In the genomic region with DNA sequence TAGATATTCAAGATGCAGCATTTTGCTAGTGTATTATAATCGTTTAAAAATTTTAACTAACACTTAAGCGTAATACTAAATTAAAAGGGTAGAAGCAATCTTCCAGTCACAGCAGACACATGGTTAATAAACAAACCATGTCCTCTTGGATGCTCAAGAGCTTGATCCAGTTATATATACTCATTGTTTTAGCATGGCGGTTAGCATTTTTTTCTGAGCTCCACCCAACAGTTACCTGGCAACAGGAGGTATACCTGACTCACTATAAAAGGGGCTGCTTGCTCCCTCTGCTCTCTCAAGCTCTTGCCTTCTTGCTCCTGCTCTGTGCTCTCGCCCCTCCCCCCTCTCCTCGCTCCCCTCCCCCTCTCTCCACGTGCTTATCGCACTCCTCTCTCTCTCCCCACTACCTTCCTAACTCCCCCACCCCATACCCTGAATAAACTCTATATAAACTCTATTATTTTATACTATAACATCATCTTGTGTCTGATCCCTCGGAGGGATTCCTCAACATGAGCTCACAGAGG, we compare ENCODE assay signal across 20 mouse cellular contexts.
DNase-seq lines count a peak whose midpoint lies in the region; ATAC-seq lines count a peak whose summit lies in the region.
"Had no signal": no experiment of that assay in that cellular context is flagged by ENCODE, and none has a peak within 500 bp of the region (broad histone marks: within the 10 kb centered on the region; RNA-seq: fewer than 3 reads in every experiment).

No protein-coding gene starts in this region.

- H3K4me2 ChIP-seq in hindbrain, embryonic 11.5 days (replicated peaks; ENCODE audit: low read depth, low read length) = no peak overlapping the region
- H3K4me2 ChIP-seq in neural tube, embryonic 14.5 days (ENCODE audit: low read depth, low read length) = no peak overlapping the region
- H3K4me2 ChIP-seq in hindbrain, embryonic 13.5 days = no peak overlapping the region
- no peak overlapping the region for H3K4me2 ChIP-seq in midbrain, embryonic 15.5 days
- H3K4me2 ChIP-seq: intestine, embryonic 15.5 days; limb, embryonic 13.5 days; liver, embryonic 13.5 days had no signal

- no peaks in the 10 kb centered on the region for H3K27me3 ChIP-seq in hindbrain, embryonic 11.5 days (ENCODE audit: control insufficient read depth, insufficient read depth, low read length)
- H3K27me3 ChIP-seq in hindbrain, embryonic 10.5 days (ENCODE audit: insufficient read depth, poor library complexity, severe bottlenecking) = no peaks in the 10 kb centered on the region
- no peaks in the 10 kb centered on the region for H3K27me3 ChIP-seq in neural tube, embryonic 14.5 days (ENCODE audit: control insufficient read depth, insufficient read depth, low read length)
- H3K27me3 ChIP-seq in hindbrain, embryonic 13.5 days = no peaks in the 10 kb centered on the region
- H3K27me3 ChIP-seq in midbrain, embryonic 15.5 days (replicated peaks) = 0 out of 2 replicates have a peak, but pooled peaks cover 4% of the 10 kb centered on the region
- H3K27me3 ChIP-seq: intestine, embryonic 15.5 days; limb, embryonic 13.5 days; liver, embryonic 13.5 days had no signal

- no peaks in the 10 kb centered on the region for H3K9me3 ChIP-seq in hindbrain, embryonic 11.5 days (ENCODE audit: control insufficient read depth, low read length)
- H3K9me3 ChIP-seq in hindbrain, embryonic 10.5 days = no peaks in the 10 kb centered on the region
- H3K9me3 ChIP-seq in neural tube, embryonic 14.5 days (ENCODE audit: control insufficient read depth, low read length) = no peaks in the 10 kb centered on the region
- no peaks in the 10 kb centered on the region for H3K9me3 ChIP-seq in hindbrain, embryonic 13.5 days
- H3K9me3 ChIP-seq in midbrain, embryonic 15.5 days = no peaks in the 10 kb centered on the region
- H3K9me3 ChIP-seq: intestine, embryonic 15.5 days; limb, embryonic 13.5 days; liver, embryonic 13.5 days had no signal

- H3K4me1 ChIP-seq in hindbrain, embryonic 11.5 days (replicated peaks; ENCODE audit: control insufficient read depth, insufficient read depth, low read length) = no peaks in the 10 kb centered on the region
- peaks cover 28% of the 10 kb centered on the region for H3K4me1 ChIP-seq in hindbrain, embryonic 10.5 days (replicated peaks)
- no peaks in the 10 kb centered on the region for H3K4me1 ChIP-seq in neural tube, embryonic 14.5 days (ENCODE audit: control insufficient read depth, insufficient read depth, low read length)
- 0 out of 2 replicates have a peak, but pooled peaks cover 5% of the 10 kb centered on the region for H3K4me1 ChIP-seq in hindbrain, embryonic 13.5 days (replicated peaks)
- peaks cover 8% of the 10 kb centered on the region; the same call in 1 of the 2 replicates for H3K4me1 ChIP-seq in midbrain, embryonic 15.5 days
- H3K4me1 ChIP-seq: intestine, embryonic 15.5 days; limb, embryonic 13.5 days; liver, embryonic 13.5 days had no signal

- no peak for DNase-seq in hindbrain, embryonic 11.5 days (ENCODE audit: low spot score)
- DNase-seq in hindbrain, embryonic 10.5 days (ENCODE audit: low spot score) = no peak
- no peak for DNase-seq in neural tube, embryonic 10.5 days (ENCODE audit: extremely low spot score, low spot score)
- DNase-seq in heart, adult 11 months = no peak
- DNase-seq: adrenal gland, postnatal 25 days; cerebellum, adult 11-12 months; cerebellum, postnatal 25 days; embryo, embryonic 11 days; gastrocnemius, adult 2 months; heart, postnatal 36 days; kidney, postnatal 4 days; liver, embryonic 13.5 days; thymus, postnatal 14 days had no signal

- H3K9ac ChIP-seq in hindbrain, embryonic 11.5 days (ENCODE audit: low read depth, low read length) = no peak overlapping the region
- no peak overlapping the region for H3K9ac ChIP-seq in neural tube, embryonic 14.5 days (replicated peaks; ENCODE audit: low read depth, low read length)
- H3K9ac ChIP-seq in hindbrain, embryonic 13.5 days = no peak overlapping the region
- H3K9ac ChIP-seq in midbrain, embryonic 15.5 days = no peak overlapping the region
- H3K9ac ChIP-seq: intestine, embryonic 15.5 days; limb, embryonic 13.5 days; liver, embryonic 13.5 days had no signal

- H3K27ac ChIP-seq in hindbrain, embryonic 11.5 days (ENCODE audit: low read depth, low read length) = no peak overlapping the region
- H3K27ac ChIP-seq in hindbrain, embryonic 10.5 days = no peak overlapping the region
- no peak overlapping the region for H3K27ac ChIP-seq in neural tube, embryonic 14.5 days (ENCODE audit: low read depth, low read length)
- H3K27ac ChIP-seq in hindbrain, embryonic 13.5 days = no peak overlapping the region
- H3K27ac ChIP-seq in midbrain, embryonic 15.5 days = no peak overlapping the region
- H3K27ac ChIP-seq: gastrocnemius, adult 2 months; intestine, embryonic 15.5 days; limb, embryonic 13.5 days; liver, embryonic 13.5 days had no signal

- peak; percentile 62; the same call in 1 of the 2 replicates for ATAC-seq in hindbrain, embryonic 11.5 days (ENCODE audit: low FRiP score)
- ATAC-seq in neural tube, embryonic 14.5 days (ENCODE audit: low read depth) = peak; percentile 24; the same call in 1 of the 2 replicates
- ATAC-seq in hindbrain, embryonic 13.5 days (ENCODE audit: low FRiP score) = 0 out of 2 replicates have a peak, but pooled peaks have one; percentile 27
- ATAC-seq in midbrain, embryonic 15.5 days (replicated peaks) = 0 out of 2 replicates have a peak, but pooled peaks have one; percentile 32
- ATAC-seq in megakaryocyte, adult 5-6 weeks (ENCODE audit: poor library complexity, severe bottlenecking) = no peak
- ATAC-seq: intestine, embryonic 15.5 days; lung, postnatal 0 days had no signal

- WGBS in hindbrain, embryonic 11.5 days = 44% methylated on average over 8 of the region's 8 CpGs
- WGBS in hindbrain, embryonic 10.5 days = 38% methylated on average over 8 of the region's 8 CpGs
- 53% methylated on average over 8 of the region's 8 CpGs for WGBS in neural tube, embryonic 14.5 days
- WGBS in hindbrain, embryonic 13.5 days = 43% methylated on average over 8 of the region's 8 CpGs
- 36% methylated on average over 8 of the region's 8 CpGs for WGBS in midbrain, embryonic 15.5 days

- no peak overlapping the region for H3K4me3 ChIP-seq in hindbrain, embryonic 11.5 days (ENCODE audit: low read depth, low read length)
- H3K4me3 ChIP-seq in hindbrain, embryonic 10.5 days = no peak overlapping the region
- H3K4me3 ChIP-seq in neural tube, embryonic 14.5 days (ENCODE audit: low read depth, low read length) = no peak overlapping the region
- no peak overlapping the region for H3K4me3 ChIP-seq in hindbrain, embryonic 13.5 days
- no peak overlapping the region for H3K4me3 ChIP-seq in midbrain, embryonic 15.5 days
- H3K4me3 ChIP-seq: gastrocnemius, adult 2 months; intestine, embryonic 15.5 days; limb, embryonic 13.5 days; liver, embryonic 13.5 days had no signal

- H3K36me3 ChIP-seq in hindbrain, embryonic 11.5 days (ENCODE audit: control insufficient read depth, insufficient read depth, low read length) = no peaks in the 10 kb centered on the region
- no peaks in the 10 kb centered on the region for H3K36me3 ChIP-seq in hindbrain, embryonic 10.5 days
- H3K36me3 ChIP-seq in neural tube, embryonic 14.5 days (ENCODE audit: control insufficient read depth, insufficient read depth, low read length) = no peaks in the 10 kb centered on the region
- H3K36me3 ChIP-seq in hindbrain, embryonic 13.5 days = no peaks in the 10 kb centered on the region
- no peaks in the 10 kb centered on the region for H3K36me3 ChIP-seq in midbrain, embryonic 15.5 days (replicated peaks)
- H3K36me3 ChIP-seq: intestine, embryonic 15.5 days; limb, embryonic 13.5 days; liver, embryonic 13.5 days had no signal
